Mouse (Mus musculus) left cerebral cortex, adult 6 months (tissue): Measurements from ENCODE around the gene Ccdc15. TPM values are rescaled to one million over a fixed set of nuclear protein-coding genes. Genes with fewer than 3 reads are reported as not detected.

Experiments
- long read RNA-seq, 2 experiments: library from polyadenylated mRNA; unstranded; transcript quantifications; one replicate each; pipeline ENCODE4 v2.0.0; 2019 to 2020
- polyA plus RNA-seq: library from polyadenylated mRNA; unstranded; fragments of <200 nt; fragmentation: Nextera tagmentation; gene quantifications from 2 replicates; pipeline ENCODE4 v1.2.3, GENCODE M21; 2021

Gene Ccdc15
- 1.1 and 1.4 TPM in 2 replicates for polyA plus RNA-seq
- long read RNA-seq, experiment 1, partial matches to known transcripts, result 5 of 9 reads
- long read RNA-seq, experiment 1, other reads (novel, unspliced or antisense), result 1 of 9 reads
- long read RNA-seq, experiment 2, result 0 reads

GRCm38 (mm10) chr9:37347988-37348642 is at the start of gene Ccdc15:
TSS of gene Ccdc15 (minus strand) at chr9:37348432.

GRCm38 (mm10) chr9:37367301-37368080 is 19.3 kb upstream of the Ccdc15 start, which contains the start of gene Hepacam:
TSS of gene Hepacam (plus strand) at chr9:37367351.

DNA sequence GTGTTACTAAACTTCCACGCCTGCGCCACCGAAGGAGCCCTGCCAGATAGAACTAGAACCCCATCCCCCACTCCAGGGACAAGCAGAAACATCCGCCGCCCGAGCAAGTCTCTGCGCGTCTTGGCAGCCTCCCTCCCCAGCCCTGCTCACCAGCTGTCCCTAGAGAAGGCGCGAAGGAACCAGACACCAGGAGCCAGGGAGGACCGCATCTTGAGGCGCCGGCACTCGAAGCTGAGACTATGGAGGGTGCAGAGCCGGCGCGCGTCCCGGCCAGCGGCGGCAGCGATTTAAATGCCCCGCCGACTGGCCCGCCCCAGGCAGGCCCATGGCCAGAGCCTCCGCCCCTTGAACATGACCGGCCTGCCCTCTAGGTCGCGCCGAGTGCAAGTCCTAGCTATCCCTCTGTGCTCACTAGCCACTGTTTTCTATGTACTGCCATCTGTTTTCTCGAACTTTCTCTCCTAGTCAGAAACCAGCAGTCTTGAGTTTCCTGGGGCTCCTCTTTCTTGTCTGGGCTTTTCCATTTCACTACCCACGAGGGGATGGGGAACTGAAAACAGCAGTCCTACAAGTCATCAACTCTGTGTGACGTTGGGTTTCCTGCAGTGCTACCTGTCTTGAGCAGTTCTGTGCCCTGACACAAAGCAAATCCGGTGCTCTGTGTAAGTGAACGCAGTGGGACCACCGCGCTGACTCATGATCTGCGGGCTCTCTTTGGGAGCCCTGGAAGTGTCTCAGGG is 92.9 kb downstream of the Ccdc15 start, which contains the start of gene Slc37a2:
Slc37a2 (minus strand) TSS at position 590 of the 740 bp plus-strand sequence.

Other genes with a start within 250 kb of the Ccdc15 start
- 14.6 and 30.8 TPM in 2 replicates for gene Pknox2, start 201.0 kb downstream of the Ccdc15 start, polyA plus RNA-seq
- 15.2 and 17.4 TPM in 2 replicates for gene Tmem218, start 140.2 kb downstream of the Ccdc15 start, polyA plus RNA-seq
- 1.3 and 1.5 TPM in 2 replicates for gene Slc37a2, start 92.7 kb downstream of the Ccdc15 start, polyA plus RNA-seq
- 50.7 and 55.6 TPM in 2 replicates for gene Hepacam, start 18.9 kb upstream of the Ccdc15 start, polyA plus RNA-seq
- gene Robo4, start 53.5 kb upstream of the Ccdc15 start, polyA plus RNA-seq, result 0.65 and 1.8 TPM in 2 replicates
- gene Robo3, start 84.8 kb upstream of the Ccdc15 start, polyA plus RNA-seq, result 0.86 and 1.0 TPM in 2 replicates
- 3.1 and 4.4 TPM in 2 replicates for gene Msantd2, start 140.9 kb upstream of the Ccdc15 start, polyA plus RNA-seq
- 19.0 and 20.7 TPM in 2 replicates for gene Esam, start 179.6 kb upstream of the Ccdc15 start, polyA plus RNA-seq
- 3.4 and 4.1 TPM in 2 replicates for gene Vsig2, start 190.8 kb upstream of the Ccdc15 start, polyA plus RNA-seq
- gene Nrgn, start 204.5 kb upstream of the Ccdc15 start, polyA plus RNA-seq, result 196 and 564 TPM in 2 replicates
- 14.4 and 16.3 TPM in 2 replicates for gene Siae, start 207.3 kb upstream of the Ccdc15 start, polyA plus RNA-seq